Mouse (Mus musculus) monocyte, adult 2 months (primary cell): Measurements from ENCODE around the gene Pdlim4.
A peak's percentile ranks its signal among the peaks of the same experiment; 100 is the strongest.
"Not testable (repeated sequence)": the region's sequence is repeated elsewhere in the genome, so short reads cannot be mapped to it uniquely, and the experiment has no call there.

Source experiments
- DNase-seq, 2 experiments: peaks; one replicate each; pipeline ENCODE4 v3.0.0; 2022; ENCODE audit warnings: low spot score in 2 of 2, low read depth in 1 of 2

Gene Pdlim4

GRCm38 (mm10) chr11:54062753-54063471, 5.9 kb downstream of the Pdlim4 start:
- DNase-seq = no peak

- no peak for DNase-seq
These were observed 6.6 kb downstream of the Pdlim4 start for GRCm38 (mm10) chr11:54062086-54062752.

- no peak for DNase-seq
These were observed 8.5 kb downstream of the Pdlim4 start for GRCm38 (mm10) chr11:54060316-54060715.

- DNase-seq = no peak
These were observed 9.3 kb downstream of the Pdlim4 start for GRCm38 (mm10) chr11:54059526-54059925.

- DNase-seq = no peak
These were observed 10.2 kb downstream of the Pdlim4 start for GRCm38 (mm10) chr11:54058643-54059042.

- no peak for DNase-seq
These were observed 10.7 kb downstream of the Pdlim4 start for GRCm38 (mm10) chr11:54058056-54058617.

- no peak for DNase-seq
These were observed 11.4 kb downstream of the Pdlim4 start for GRCm38 (mm10) chr11:54057428-54057827.

- no peak for DNase-seq
These were observed 12.7 kb downstream of the Pdlim4 start for GRCm38 (mm10) chr11:54056132-54056531.

- peak in 1 of 2 experiments; percentile 13 for DNase-seq
These were observed 14.6 kb downstream of the Pdlim4 start for GRCm38 (mm10) chr11:54054257-54054656.

GRCm38 (mm10) chr11:54053090-54053489, 15.7 kb downstream of the Pdlim4 start:
- no peak for DNase-seq

GRCm38 (mm10) chr11:54052128-54052527, 16.7 kb downstream of the Pdlim4 start:
- no peak for DNase-seq

- no peak for DNase-seq
These were observed 17.7 kb downstream of the Pdlim4 start for GRCm38 (mm10) chr11:54051161-54051560.

GRCm38 (mm10) chr11:54050205-54050604, 18.6 kb downstream of the Pdlim4 start:
- no peak for DNase-seq

GRCm38 (mm10) chr11:54040676-54041075, 28.1 kb downstream of the Pdlim4 start:
- no peak for DNase-seq

- not testable (repeated sequence) for DNase-seq
These were observed 35.9 kb downstream of the Pdlim4 start for GRCm38 (mm10) chr11:54032872-54033271.

- DNase-seq = no peak
These were observed 39.8 kb downstream of the Pdlim4 start for GRCm38 (mm10) chr11:54028997-54029396.

- DNase-seq = peak; percentile 61 to 64
These were observed 40.5 kb downstream of the Pdlim4 start, which contains the start of gene Slc22a4 for GRCm38 (mm10) chr11:54028044-54028951. Gene Slc22a4, minus strand, starts transcription at chr11:54028090.

GRCm38 (mm10) chr11:54027131-54028043, 41.4 kb downstream of the Pdlim4 start:
- no peak for DNase-seq

- no peak for DNase-seq
These were observed 42.2 kb downstream of the Pdlim4 start for GRCm38 (mm10) chr11:54026491-54027041.
